Mouse (Mus musculus): Measurements from ENCODE around the gene Ublcp1. TPM values are rescaled to one million over a fixed set of nuclear protein-coding genes. Genes with fewer than 3 reads are reported as not detected.
"Not testable (repeated sequence)": the region's sequence is repeated elsewhere in the genome, so short reads cannot be mapped to it uniquely, and the experiment has no call there.

Gene Ublcp1
- total RNA-seq, 2 experiments from 2014 or later, result 36.4 to 42.3 TPM

- intact Hi-C loops (cut with DNase I), result no loop called here
- no peak for DNase-seq (ENCODE audit: low spot score in 2 of 2)
Observed at GRCm38 (mm10) chr11:44498412-44499272, 28.3 kb upstream of the Ublcp1 start.

GRCm38 (mm10) chr11:44496217-44496616, 25.9 kb upstream of the Ublcp1 start:
- intact Hi-C loops (cut with DNase I), result no loop called here
- DNase-seq (ENCODE audit: low spot score in 2 of 2), result no peak

GRCm38 (mm10) chr11:44494643-44495323, 24.5 kb upstream of the Ublcp1 start:
- no peak for DNase-seq (ENCODE audit: low spot score in 2 of 2)
- intact Hi-C loops (cut with DNase I), result no loop called here

- intact Hi-C loops (cut with DNase I), result no loop called here
- DNase-seq (ENCODE audit: low spot score in 2 of 2), result no peak
Observed at GRCm38 (mm10) chr11:44489117-44489516, 18.8 kb upstream of the Ublcp1 start.

- DNase-seq (ENCODE audit: low spot score in 2 of 2), result no peak
- intact Hi-C loops (cut with DNase I), result no loop called here
Observed at GRCm38 (mm10) chr11:44485089-44485736, 14.9 kb upstream of the Ublcp1 start.

GRCm38 (mm10) chr11:44480246-44480645, 9.9 kb upstream of the Ublcp1 start:
- no peak for DNase-seq (ENCODE audit: low spot score in 2 of 2)
- intact Hi-C loops (cut with DNase I), result no loop called here

- no peak for DNase-seq (ENCODE audit: low spot score in 2 of 2)
- intact Hi-C loops (cut with DNase I), result no loop called here
Observed at GRCm38 (mm10) chr11:44478382-44478781, 8.1 kb upstream of the Ublcp1 start.

- DNase-seq (ENCODE audit: low spot score in 2 of 2), result no peak
- intact Hi-C loops (cut with DNase I), result no loop called here
Observed at GRCm38 (mm10) chr11:44476445-44476844, 6.1 kb upstream of the Ublcp1 start.

- no peak for DNase-seq (ENCODE audit: low spot score in 2 of 2)
- intact Hi-C loops (cut with DNase I), result no loop called here
Observed at GRCm38 (mm10) chr11:44475467-44475866, 5.2 kb upstream of the Ublcp1 start.

- no peak for DNase-seq (ENCODE audit: low spot score in 2 of 2)
- intact Hi-C loops (cut with DNase I), result loop anchor here (2.0 kb wide), 1 partner anchor 47 kb away; the partner anchor contains the start of gene Rnf145
Observed at GRCm38 (mm10) chr11:44471337-44471995, 1.2 kb upstream of the Ublcp1 start.

GRCm38 (mm10) chr11:44469646-44470431, 459 bp downstream of the Ublcp1 start:
- peak; percentile 27 to 31 for DNase-seq (ENCODE audit: low spot score in 2 of 2)
- intact Hi-C loops (cut with DNase I), result loop anchor here (2.0 kb wide), 1 partner anchor 49 kb away; the partner anchor contains the start of gene Rnf145

- intact Hi-C loops (cut with DNase I), result no loop called here
- no peak for DNase-seq (ENCODE audit: low spot score in 2 of 2)
Observed at GRCm38 (mm10) chr11:44468306-44468790, 1.9 kb downstream of the Ublcp1 start.

GRCm38 (mm10) chr11:44466949-44467442, 3.3 kb downstream of the Ublcp1 start:
- intact Hi-C loops (cut with DNase I), result no loop called here

GRCm38 (mm10) chr11:44461493-44461892, 8.8 kb downstream of the Ublcp1 start:
- intact Hi-C loops (cut with DNase I), result no loop called here

More at GRCm38 (mm10) chr11:44466949-44467442, 3.3 kb downstream of the Ublcp1 start:
- DNase-seq (ENCODE audit: low spot score in 2 of 2), result no peak

GRCm38 (mm10) chr11:44453423-44453822, 16.9 kb downstream of the Ublcp1 start:
- DNase-seq (ENCODE audit: low spot score in 2 of 2), result peak; percentile 40 to 73
- intact Hi-C loops (cut with DNase I), result loop anchor here (5.0 to 10.0 kb wide), 2 partner anchors 119 to 686 kb away; no protein-coding TSS in a partner anchor

More at GRCm38 (mm10) chr11:44461493-44461892, 8.8 kb downstream of the Ublcp1 start:
- DNase-seq (ENCODE audit: low spot score in 2 of 2), result no peak

GRCm38 (mm10) chr11:44452016-44452415, 18.3 kb downstream of the Ublcp1 start:
- intact Hi-C loops (cut with DNase I), result loop anchor here (5.0 to 10.0 kb wide), 2 partner anchors 117 to 685 kb away; no protein-coding TSS in a partner anchor
- DNase-seq (ENCODE audit: low spot score in 2 of 2), result not testable (repeated sequence)

GRCm38 (mm10) chr11:44451046-44451445, 19.3 kb downstream of the Ublcp1 start:
- intact Hi-C loops (cut with DNase I), result loop anchor here (2.0 to 10.0 kb wide), 3 partner anchors 52 to 684 kb away; no protein-coding TSS in a partner anchor
- no peak for DNase-seq (ENCODE audit: low spot score in 2 of 2)

- intact Hi-C loops (cut with DNase I), result no loop called here
- no peak for DNase-seq (ENCODE audit: low spot score in 2 of 2)
Observed at GRCm38 (mm10) chr11:44437786-44438185, 32.5 kb downstream of the Ublcp1 start.
